Mouse (Mus musculus) heart, embryonic 13.5 days (tissue): ENCODE measurements around the gene Foxo3. TPM values are rescaled to one million over a fixed set of nuclear protein-coding genes. Genes with fewer than 3 reads are reported as not detected.

Source experiments
- ATAC-seq: fragments of 200-750 bp; cut with Nextera tagmentation; 2 replicates; pipeline ENCODE4 v1.8.0; 2017; ENCODE audit warnings: moderate TSS enrichment; ENCODE audit not compliant: insufficient number of reproducible peaks, low FRiP score, low TSS enrichment; ENCODE audit errors: extremely low read depth
- H3K27ac ChIP-seq: fragments of 300-500 bp; sonication (generic); replicated peaks from 2 replicates; pipeline ENCODE4 v1.5.1; 2015; ENCODE audit warnings: moderate library complexity, mild to moderate bottlenecking, inconsistent platforms
- H3K27me3 ChIP-seq: fragments of 300-500 bp; sonication (generic); replicated peaks from 2 replicates; pipeline ENCODE4 v1.6.1; 2015; ENCODE audit warnings: mild to moderate bottlenecking, inconsistent platforms
- H3K36me3 ChIP-seq: fragments of 300-500 bp; sonication (generic); 2 replicates; pipeline ENCODE4 v1.6.1; 2015; ENCODE audit warnings: mild to moderate bottlenecking, inconsistent platforms
- H3K4me1 ChIP-seq: fragments of 300-500 bp; sonication (generic); 2 replicates; pipeline ENCODE4 v1.6.1; 2015; ENCODE audit warnings: inconsistent platforms
- H3K4me2 ChIP-seq: fragments of 300-500 bp; sonication (generic); 2 replicates; pipeline ENCODE4 v1.6.1; 2015; ENCODE audit warnings: inconsistent platforms, mild to moderate bottlenecking, moderate library complexity
- H3K4me3 ChIP-seq: fragments of 300-500 bp; sonication (generic); 2 replicates; pipeline ENCODE4 v1.5.1; 2015; ENCODE audit warnings: moderate library complexity, mild to moderate bottlenecking, inconsistent platforms
- H3K9ac ChIP-seq: fragments of 300-500 bp; sonication (generic); 2 replicates; pipeline ENCODE4 v1.6.1; 2015; ENCODE audit warnings: inconsistent platforms, mild to moderate bottlenecking, moderate library complexity
- H3K9me3 ChIP-seq: fragments of 300-500 bp; sonication (generic); 2 replicates; pipeline ENCODE4 v1.6.1; 2016; ENCODE audit warnings: inconsistent platforms
- WGBS: fragments of 180-500 bp; shearing (Covaris S2); methylation state at CpG from one replicate; pipeline ENCODE4 v1.1.7; 2015; ENCODE audit warnings: mixed read lengths; 5-methylcytosine and 5-hydroxymethylcytosine counted together
- polyA plus RNA-seq: library from polyadenylated mRNA; unstranded; fragments of >200 nt; fragmentation: Nextera tagmentation; extraction: Ambion mirVana; gene quantifications from 2 replicates; pipeline ENCODE4 v1.2.1, GENCODE M21; 2015

The Foxo3 gene
- polyA plus RNA-seq, 1 experiment from 2014 or later: 4.4 TPM

DNA sequence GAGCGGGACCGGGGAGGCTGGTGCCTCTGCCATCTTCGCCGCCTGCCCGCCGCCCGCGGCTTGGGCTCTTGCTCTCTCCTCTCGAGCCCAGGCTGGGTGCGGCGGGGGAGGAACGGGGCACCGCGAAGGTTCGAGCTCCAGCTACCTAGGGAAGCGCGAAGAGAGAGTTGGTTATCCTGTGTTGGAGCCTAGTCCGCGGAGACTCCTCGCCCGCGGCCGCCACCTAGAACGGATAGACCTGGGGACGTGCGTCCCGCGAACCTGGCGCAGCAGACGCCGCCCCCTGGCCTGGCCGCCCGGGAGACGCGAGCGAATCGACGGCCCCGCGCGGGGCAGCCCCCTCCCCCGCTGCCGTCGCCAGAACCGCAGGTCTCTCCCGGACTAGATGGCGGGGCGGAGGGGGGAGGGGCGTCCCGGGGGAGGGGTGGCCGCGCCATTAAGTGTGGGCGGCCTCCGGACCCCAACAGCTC lies 1.1 kb downstream of the Foxo3 start:
- ATAC-seq: no peak

DNA sequence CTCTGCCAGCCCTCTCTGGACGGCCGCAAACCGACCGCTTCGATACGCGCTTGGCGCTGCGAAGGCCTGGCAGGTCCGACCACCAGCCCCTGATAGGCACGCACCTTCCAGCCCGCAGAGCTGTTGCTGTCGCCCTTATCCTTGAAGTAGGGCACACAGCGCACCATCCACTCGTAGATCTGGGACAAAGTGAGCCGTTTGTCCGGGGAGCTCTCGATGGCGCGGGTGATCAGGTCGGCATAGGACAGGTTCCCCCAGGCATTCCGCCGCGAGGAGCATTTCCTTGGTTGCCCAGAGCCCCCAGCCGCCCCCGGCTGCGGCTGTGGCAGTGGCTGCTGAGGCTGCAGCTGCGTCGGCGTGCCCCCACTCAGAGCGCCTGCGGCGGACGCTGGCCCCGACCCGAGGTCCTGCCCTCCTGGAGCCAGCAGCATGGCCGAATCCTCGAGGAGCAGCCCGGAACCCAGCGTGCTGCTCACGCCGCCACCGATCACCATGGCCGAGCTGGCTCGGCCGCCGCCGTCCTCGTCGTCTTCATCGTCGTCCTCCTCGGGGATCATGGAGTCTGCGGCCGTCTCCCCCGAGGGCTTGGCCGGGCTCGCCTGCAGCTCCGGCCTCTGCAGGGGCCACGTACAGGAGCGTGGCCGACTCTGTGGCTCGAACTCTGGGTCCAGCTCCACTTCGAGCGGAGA lies 1.7 kb downstream of the Foxo3 start:
- Histone ChIP-seq H3K4me1 (peaks cover 54% of the 10 kb centered on the region), H3K27me3 (no peaks in the 10 kb centered on the region), H3K27ac (peak overlapping the region; percentile 99), H3K9me3 (no peaks in the 10 kb centered on the region), H3K4me2 (peak overlapping the region; percentile 99), H3K4me3 (peak overlapping the region; percentile 69), H3K36me3 (peaks cover 10% of the 10 kb centered on the region), H3K9ac (peak overlapping the region; percentile 95)
- no peak for ATAC-seq
- 1% methylated on average over 65 of the region's 65 CpGs for WGBS

More for the DNA sequence above, 1.1 kb downstream of the Foxo3 start:
- peaks cover 8% of the 10 kb centered on the region for H3K36me3 ChIP-seq
- peak overlapping the region; percentile 95 for H3K9ac ChIP-seq
- H3K27ac ChIP-seq: peak overlapping the region; percentile 99
- H3K9me3 ChIP-seq: no peaks in the 10 kb centered on the region
- no peaks in the 10 kb centered on the region for H3K27me3 ChIP-seq
- WGBS: 0% methylated on average over 39 of the region's 54 CpGs
- peaks cover 49% of the 10 kb centered on the region for H3K4me1 ChIP-seq
- H3K4me3 ChIP-seq: peak overlapping the region; percentile 69
- peak overlapping the region; percentile 99 for H3K4me2 ChIP-seq

DNA sequence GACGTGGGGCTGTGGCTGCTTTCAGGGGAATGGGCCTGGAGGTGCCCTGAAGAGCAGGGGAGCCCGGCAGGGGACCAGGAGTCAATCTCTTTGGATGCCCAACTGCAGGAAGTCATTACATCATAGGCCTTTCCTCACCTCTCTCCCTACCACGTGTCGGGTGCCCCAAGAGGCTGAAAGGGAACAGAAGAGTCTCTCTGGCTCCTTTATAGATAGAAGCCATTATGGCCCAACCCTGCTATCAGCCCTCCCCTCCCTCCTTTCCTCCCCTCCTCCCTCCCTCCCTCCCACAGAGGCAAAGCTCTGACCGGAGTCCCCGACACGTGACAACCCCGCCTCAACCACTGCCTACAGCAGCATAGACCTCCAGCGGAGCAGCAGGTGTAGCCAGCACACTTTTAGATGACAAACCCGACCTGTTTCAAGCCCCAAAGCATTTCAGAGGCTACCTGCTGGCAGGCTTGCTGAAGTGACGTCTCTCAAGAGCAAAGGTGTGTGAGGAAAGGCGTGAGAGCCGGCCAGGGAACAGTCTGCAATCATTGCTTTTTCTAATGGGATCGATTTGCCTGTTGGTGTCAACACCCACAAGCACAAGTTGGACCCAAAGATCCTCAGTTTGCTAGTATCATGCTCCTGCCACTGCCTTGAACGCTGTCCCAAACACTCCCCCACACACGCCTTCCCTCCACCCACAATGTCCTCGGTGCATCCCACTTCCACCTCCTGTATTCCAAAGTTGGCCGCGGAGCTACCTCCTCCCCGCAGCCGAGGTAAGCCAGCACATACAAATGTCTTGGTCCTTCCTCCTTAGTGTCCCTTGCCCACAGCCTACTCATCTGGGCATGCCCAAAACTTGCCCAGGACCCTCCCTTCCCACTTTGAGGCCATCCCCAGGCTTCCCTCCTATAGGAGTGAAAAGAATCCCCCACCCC lies 2.5 kb downstream of the Foxo3 start:
- Histone ChIP-seq H3K9ac (peak overlapping the region; percentile 95), H3K27ac (peak overlapping the region; percentile 99), H3K4me2 (peak overlapping the region; percentile 99), H3K36me3 (peaks cover 18% of the 10 kb centered on the region), H3K4me1 (peaks cover 63% of the 10 kb centered on the region), H3K27me3 (no peaks in the 10 kb centered on the region), H3K4me3 (peak overlapping the region; percentile 69), H3K9me3 (no peaks in the 10 kb centered on the region)
- no peak; the same call in 1 of the 2 replicates for ATAC-seq
- WGBS: 10% methylated on average over 21 of the region's 21 CpGs

DNA sequence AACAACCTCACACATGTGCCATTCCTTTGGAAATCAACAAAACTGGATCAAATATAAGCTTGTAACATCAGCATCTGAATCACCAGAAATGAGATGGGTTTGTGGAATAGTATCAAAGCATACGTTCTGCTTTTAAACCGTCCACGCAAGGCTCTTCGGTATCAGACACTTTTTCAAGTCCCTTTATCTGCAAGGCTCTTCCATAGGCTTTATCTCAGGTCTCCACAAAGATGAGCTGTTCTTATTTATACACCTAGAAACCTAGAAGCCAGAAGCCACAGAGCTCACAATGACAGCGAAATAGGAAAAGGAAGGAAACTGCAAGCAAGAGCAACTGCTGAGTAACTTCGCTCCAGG lies 3.2 kb downstream of the Foxo3 start:
- H3K9ac ChIP-seq: peak overlapping the region; percentile 95
- H3K4me3 ChIP-seq: peak overlapping the region; percentile 69
- peaks cover 24% of the 10 kb centered on the region for H3K36me3 ChIP-seq
- peaks cover 64% of the 10 kb centered on the region for H3K4me1 ChIP-seq
- no peaks in the 10 kb centered on the region for H3K9me3 ChIP-seq
- no peak for ATAC-seq
- WGBS: 49% methylated on average over 6 of the region's 6 CpGs
- H3K4me2 ChIP-seq: peak overlapping the region; percentile 99
- peak overlapping the region; percentile 38; the same call in 1 of the 2 replicates for H3K27ac ChIP-seq
- H3K27me3 ChIP-seq: no peaks in the 10 kb centered on the region

DNA sequence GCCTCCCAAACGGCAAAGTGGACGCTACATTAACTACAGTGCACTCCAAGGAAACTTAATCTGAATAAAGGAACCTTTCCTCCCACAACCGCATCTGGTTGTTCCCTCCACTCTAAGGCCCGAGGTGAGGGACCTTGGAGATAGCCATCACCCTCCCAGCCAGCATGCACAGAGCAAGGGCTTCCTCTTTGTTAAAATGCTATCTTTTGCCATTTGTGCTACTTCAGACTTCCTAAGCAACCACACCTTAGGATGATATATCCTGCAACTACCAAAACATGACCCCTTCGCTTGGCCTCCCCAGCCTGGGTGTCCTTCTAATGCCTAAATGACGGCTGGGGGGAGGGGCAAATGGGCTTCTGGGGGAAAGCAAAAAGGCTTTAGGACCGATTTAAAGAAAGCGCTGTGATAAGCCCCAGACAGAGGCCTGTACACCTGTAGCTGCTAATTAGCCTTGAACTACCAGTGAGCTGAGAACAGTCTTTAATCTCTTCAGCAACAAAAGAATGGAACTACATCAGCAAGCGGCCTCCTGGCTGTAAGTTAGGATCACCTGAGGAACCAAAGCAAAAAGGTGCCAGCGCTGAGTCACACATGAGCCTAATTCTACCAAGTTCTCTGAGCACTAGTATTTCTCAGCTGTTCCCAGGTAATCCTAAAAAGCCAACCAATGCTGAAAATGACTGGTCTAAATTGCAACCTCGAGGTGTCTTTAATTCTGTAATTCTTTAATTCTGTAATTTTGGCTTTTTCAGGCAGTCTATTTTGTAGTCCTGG lies 4.9 kb downstream of the Foxo3 start:
- peak overlapping the region; percentile 99 for H3K4me2 ChIP-seq
- H3K4me3 ChIP-seq: peak overlapping the region; percentile 69
- H3K27me3 ChIP-seq: no peaks in the 10 kb centered on the region
- peaks cover 71% of the 10 kb centered on the region for H3K4me1 ChIP-seq
- ATAC-seq: no peak
- 54% methylated on average over 11 of the region's 11 CpGs for WGBS
- no peak overlapping the region for H3K27ac ChIP-seq
- H3K9me3 ChIP-seq: no peaks in the 10 kb centered on the region
- peak overlapping the region; percentile 63 for H3K9ac ChIP-seq
- H3K36me3 ChIP-seq: peaks cover 42% of the 10 kb centered on the region

DNA sequence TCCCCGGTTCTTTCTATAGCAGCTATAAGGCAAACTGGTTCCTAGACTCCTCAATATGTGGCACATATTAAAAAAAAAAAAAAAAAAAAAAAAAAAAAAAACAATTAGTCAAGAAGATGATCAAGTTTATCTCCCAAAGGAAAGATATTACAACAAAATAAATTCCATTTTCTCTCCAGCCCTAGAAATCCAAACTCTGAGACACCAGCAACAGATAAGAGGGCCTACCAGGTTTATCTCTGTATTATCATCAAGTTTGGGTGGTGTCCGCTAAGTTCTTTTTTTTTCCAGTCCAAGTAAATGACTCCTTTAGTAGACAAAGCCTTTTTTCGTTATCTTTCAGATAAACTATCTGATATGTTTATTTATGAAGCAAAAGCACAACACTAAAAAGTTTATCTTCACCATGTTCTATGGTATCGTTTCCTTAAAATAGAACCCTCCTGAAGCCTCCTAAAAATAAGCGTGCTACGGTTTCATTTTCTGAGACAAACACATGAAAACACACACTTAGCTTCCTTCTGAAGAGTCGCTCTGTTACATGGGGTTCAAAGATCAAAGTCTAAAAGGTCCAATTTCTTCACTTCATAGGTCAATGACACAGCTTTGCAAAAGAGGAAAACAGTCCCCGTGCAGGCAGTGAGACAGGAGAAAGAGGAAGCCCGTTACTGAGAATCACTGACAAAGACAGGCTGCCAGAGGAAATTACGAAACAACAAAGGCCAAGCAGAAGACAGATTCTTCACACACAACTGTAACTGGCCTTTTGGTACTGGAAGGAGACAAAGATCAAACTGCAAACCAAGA lies 6.1 kb downstream of the Foxo3 start:
- peak overlapping the region; percentile 69; the same call in 1 of the 2 replicates for H3K4me3 ChIP-seq
- peaks cover 71% of the 10 kb centered on the region for H3K4me1 ChIP-seq
- H3K9me3 ChIP-seq: no peaks in the 10 kb centered on the region
- no peak for ATAC-seq
- H3K9ac ChIP-seq: peak overlapping the region; percentile 63; the same call in 1 of the 2 replicates
- 47% methylated on average over 10 of the region's 10 CpGs for WGBS
- H3K36me3 ChIP-seq: peaks cover 53% of the 10 kb centered on the region
- H3K27me3 ChIP-seq: no peaks in the 10 kb centered on the region
- H3K27ac ChIP-seq: peak overlapping the region; percentile 20; the same call in 1 of the 2 replicates
- H3K4me2 ChIP-seq: peak overlapping the region; percentile 99

DNA sequence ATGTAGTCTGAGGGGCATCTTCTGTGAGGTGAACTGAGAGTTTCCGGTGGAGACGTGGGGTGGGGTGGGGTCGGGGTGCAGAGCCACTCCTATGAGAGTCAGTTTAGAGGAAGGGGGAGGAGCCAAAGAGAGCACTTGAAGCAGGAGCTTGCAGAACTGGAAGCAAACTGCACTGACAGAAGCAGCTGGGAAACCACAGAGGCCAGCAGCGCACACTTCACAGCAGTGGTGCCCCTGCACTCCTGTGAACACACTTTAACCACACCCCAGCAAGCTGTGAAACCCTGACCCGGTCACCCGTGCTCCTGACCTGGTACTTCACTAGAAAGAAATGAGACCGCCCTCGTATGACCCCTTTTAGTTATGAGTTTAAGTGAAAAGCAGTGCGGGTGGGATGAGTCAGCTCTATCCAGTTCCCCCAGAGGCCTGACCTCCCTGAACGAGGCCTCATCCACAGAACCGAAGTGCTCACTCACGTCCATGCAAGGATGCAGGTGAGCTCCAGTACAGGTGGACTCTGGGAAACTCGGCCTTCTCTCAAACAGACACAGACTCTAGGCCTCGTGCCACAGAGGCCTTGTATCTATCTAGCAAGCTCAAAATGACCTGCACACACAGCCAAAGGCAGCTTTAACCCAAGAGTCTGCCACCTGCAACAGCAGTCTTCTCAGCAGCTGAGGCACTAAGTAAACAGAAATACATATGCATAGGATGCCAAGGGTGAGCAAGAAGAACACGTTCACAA lies 7.1 kb downstream of the Foxo3 start:
- Histone ChIP-seq H3K27ac (0 out of 2 replicates have a peak overlapping the region, but pooled peaks have one; percentile 20), H3K4me1 (peaks cover 65% of the 10 kb centered on the region), H3K9me3 (no peaks in the 10 kb centered on the region), H3K9ac (peak overlapping the region; percentile 52; the same call in 1 of the 2 replicates), H3K36me3 (peaks cover 63% of the 10 kb centered on the region), H3K27me3 (no peaks in the 10 kb centered on the region), H3K4me3 (peak overlapping the region; percentile 17), H3K4me2 (peak overlapping the region; percentile 99)
- WGBS: 67% methylated on average over 15 of the region's 15 CpGs
- peak; percentile 40; the same call in 1 of the 2 replicates for ATAC-seq

DNA sequence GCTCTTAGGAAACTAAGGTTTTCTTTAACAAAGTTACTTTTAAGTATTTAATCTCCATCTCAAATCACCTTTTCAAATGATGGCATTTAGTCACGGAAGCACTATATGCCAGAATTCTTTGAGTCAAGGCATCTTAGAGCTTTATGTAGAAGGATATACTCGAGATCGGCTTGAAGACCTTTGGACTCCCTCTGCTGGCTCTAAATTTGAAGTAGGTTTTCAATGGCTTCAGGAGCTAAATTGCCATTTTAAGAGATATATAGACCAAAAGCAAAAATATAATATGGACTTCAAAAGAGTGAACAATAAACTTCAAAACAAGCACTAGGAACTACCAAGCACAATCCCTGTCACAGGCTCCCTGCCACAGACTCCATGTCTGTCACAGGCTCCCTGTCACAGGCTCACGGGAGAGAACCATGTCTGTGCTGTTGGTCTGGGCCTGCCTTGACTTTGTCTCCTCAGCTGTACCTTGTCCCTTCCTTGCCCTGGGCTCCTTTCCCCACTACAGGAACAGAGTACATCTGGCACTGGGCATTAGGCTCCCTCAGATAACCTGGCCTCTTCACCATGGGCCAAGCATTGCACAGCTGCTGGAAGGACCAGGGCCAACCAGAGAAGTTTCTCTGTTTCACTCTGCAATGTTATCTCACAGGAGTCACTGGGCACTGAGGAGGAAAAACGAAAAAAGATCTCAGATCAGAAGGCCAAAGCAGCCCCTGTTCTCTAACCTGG lies 8.6 kb downstream of the Foxo3 start:
- ATAC-seq: no peak
- WGBS: 71% methylated on average over 5 of the region's 5 CpGs
- H3K27me3 ChIP-seq: no peaks in the 10 kb centered on the region
- H3K9me3 ChIP-seq: no peaks in the 10 kb centered on the region
- peaks cover 70% of the 10 kb centered on the region for H3K36me3 ChIP-seq
- H3K27ac ChIP-seq: 0 out of 2 replicates have a peak overlapping the region, but pooled peaks have one; percentile 5
- peaks cover 53% of the 10 kb centered on the region for H3K4me1 ChIP-seq
- H3K4me2 ChIP-seq: peak overlapping the region; percentile 99
- peak overlapping the region; percentile 17; the same call in 1 of the 2 replicates for H3K4me3 ChIP-seq
- 0 out of 2 replicates have a peak overlapping the region, but pooled peaks have one; percentile 24 for H3K9ac ChIP-seq

DNA sequence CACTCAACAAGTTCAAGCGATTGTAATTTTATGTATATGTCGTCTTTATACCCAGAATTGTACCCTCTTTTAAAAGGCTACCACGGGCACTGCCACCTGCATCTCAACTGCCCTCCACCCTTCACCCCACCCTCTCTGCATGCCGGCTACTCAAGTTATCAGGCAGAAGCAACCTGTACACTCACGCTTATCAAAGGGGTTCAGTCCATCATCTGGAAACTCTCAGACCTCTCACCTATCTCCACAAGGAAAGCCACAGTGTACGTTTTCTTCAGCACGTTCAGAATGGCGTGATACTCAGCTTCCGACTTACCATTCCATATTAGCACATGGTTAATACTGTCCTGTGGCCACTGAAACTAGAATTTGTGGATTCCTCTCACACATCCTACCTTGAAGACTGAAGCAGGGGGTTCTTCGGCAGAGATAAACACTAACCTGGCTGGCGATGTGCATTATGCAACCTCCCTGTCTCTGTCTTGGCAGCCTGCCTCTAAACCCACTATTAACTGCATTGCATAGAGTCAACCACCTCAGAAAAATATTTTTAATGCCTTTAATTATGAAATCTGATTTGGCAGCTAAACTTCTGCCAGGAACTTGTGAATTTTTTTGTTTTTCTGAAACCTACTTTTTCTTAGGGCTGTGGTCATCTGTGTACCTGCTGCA lies 11.4 kb downstream of the Foxo3 start:
- Histone ChIP-seq H3K27ac (no peak overlapping the region; the same call in 1 of the 2 replicates), H3K36me3 (peaks cover 66% of the 10 kb centered on the region), H3K4me3 (no peak overlapping the region), H3K27me3 (no peaks in the 10 kb centered on the region), H3K4me2 (peak overlapping the region; percentile 11; the same call in 1 of the 2 replicates), H3K9me3 (no peaks in the 10 kb centered on the region), H3K4me1 (peaks cover 54% of the 10 kb centered on the region), H3K9ac (no peak overlapping the region)
- 70% methylated on average over 11 of the region's 11 CpGs for WGBS
- ATAC-seq: no peak
